Mouse (Mus musculus) liver, adult 2 months (tissue): Measurements from ENCODE around the gene Nkx6-1.

ENCODE experiments used
- CTCF ChIP-seq: fragments of 200-500 bp; IDR thresholded peaks from 2 replicates; pipeline ENCODE4 v1.5.1; 2011; ENCODE audit warnings: low read depth, low read length, control low read depth
- POLR2A ChIP-seq: fragments of 200-500 bp; IDR thresholded peaks from 2 replicates; pipeline ENCODE4 v1.6.1; 2011; ENCODE audit warnings: low read length, control low read depth; ENCODE audit not compliant: insufficient read depth; ENCODE audit errors: extremely low read depth

DNA sequence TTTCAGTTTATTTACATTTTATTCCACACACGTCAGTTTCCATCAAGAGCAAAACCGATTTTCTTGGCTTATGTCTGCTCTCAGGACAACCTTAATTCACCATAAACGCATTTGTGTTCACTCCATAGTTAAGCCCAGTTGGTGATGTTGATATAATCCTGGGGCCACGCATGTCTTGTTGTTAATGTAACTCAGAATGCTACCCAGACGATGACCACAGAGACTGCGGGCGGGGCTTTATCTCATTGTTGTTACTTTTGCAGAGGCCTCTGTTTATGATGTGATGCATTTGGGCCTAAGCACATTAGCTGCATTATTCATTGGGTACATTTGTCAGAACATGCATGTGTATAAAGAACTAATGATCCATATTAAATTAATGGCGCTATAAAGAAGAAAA lies 19.7 kb downstream of the Nkx6-1 start:
- TF ChIP-seq POLR2A, result no peak
- no peak for TF ChIP-seq CTCF
